Mouse (Mus musculus): Measurements from ENCODE around the gene Pycard. TPM values are rescaled to one million over a fixed set of nuclear protein-coding genes. Genes with fewer than 3 reads are reported as not detected.
"Not testable (repeated sequence)": the region's sequence is repeated elsewhere in the genome, so short reads cannot be mapped to it uniquely, and the experiment has no call there.

Gene Pycard
- total RNA-seq (2014; rRNA removed) = 8.1 and 12.1 TPM in 2 replicates
- polyA plus RNA-seq (2015; fragmentation: Nextera tagmentation; extraction: Ambion mirVana) = 7.4 and 8.5 TPM in 2 replicates

- Histone ChIP-seq H3K4me2 (ENCODE audit: low read depth) (peak within 1 kb of the TSS; percentile 35), H3K4me3 (ENCODE audit: low read depth, low read length) (no peak within 1 kb of the TSS), H3K27me3 (ENCODE audit: insufficient read depth, low read length) (no peaks in the 10 kb centered on the region), H3K36me3 (ENCODE audit: insufficient read depth) (peaks cover 14% of the 10 kb centered on the region), H3K27ac (ENCODE audit: low read depth, low read length) (no peak within 1 kb of the TSS), H3K9me3 (ENCODE audit: low read length) (no peaks in the 10 kb centered on the region), H3K9ac (no peak within 1 kb of the TSS), H3K4me1 (ENCODE audit: insufficient read depth) (peaks cover 5% of the 10 kb centered on the region; the same call in 1 of the 2 replicates)
- no peak for TF ChIP-seq CTCF (IDR thresholded peaks at IDR 0.05; ENCODE audit: low read depth)
- WGBS = 22% methylated on average over 18 of the region's 18 CpGs
- no peak for DNase-seq
- peak; percentile 32; the same call in 1 of the 2 replicates for ATAC-seq
Observed at GRCm38 (mm10) chr7:127993341-127993977, at the start of gene Pycard. Gene Pycard (minus strand): TSS chr7:127993867.

GRCm38 (mm10) chr7:128042161-128042820 is 48.6 kb upstream of the Pycard start:
- DNase-seq; ATAC-seq; H3K4me3 ChIP-seq (ENCODE audit: low read depth, low read length); H3K27me3 ChIP-seq (ENCODE audit: insufficient read depth, low read length); H3K9ac ChIP-seq; H3K36me3 ChIP-seq (ENCODE audit: insufficient read depth); H3K27ac ChIP-seq (ENCODE audit: low read depth, low read length); H3K9me3 ChIP-seq (ENCODE audit: low read length); H3K4me1 ChIP-seq (ENCODE audit: insufficient read depth); H3K4me2 ChIP-seq (ENCODE audit: low read depth): not testable (repeated sequence)
- 86% methylated on average over 15 of the region's 15 CpGs for WGBS

- Histone ChIP-seq H3K36me3 (ENCODE audit: insufficient read depth) (no peaks in the 10 kb centered on the region), H3K4me3 (ENCODE audit: low read depth, low read length) (no peak overlapping the region), H3K9me3 (ENCODE audit: low read length) (no peaks in the 10 kb centered on the region), H3K27ac (ENCODE audit: low read depth, low read length) (no peak overlapping the region), H3K9ac (no peak overlapping the region), H3K4me1 (ENCODE audit: insufficient read depth) (no peaks in the 10 kb centered on the region), H3K27me3 (ENCODE audit: insufficient read depth, low read length) (no peaks in the 10 kb centered on the region), H3K4me2 (ENCODE audit: low read depth) (no peak overlapping the region)
- ATAC-seq (no peak), DNase-seq (no peak)
- WGBS = 92% methylated on average over 4 of the region's 4 CpGs
- no peak for TF ChIP-seq CTCF (IDR thresholded peaks at IDR 0.05; ENCODE audit: low read depth)
Observed at GRCm38 (mm10) chr7:128033616-128034015, 39.9 kb upstream of the Pycard start.

- Histone ChIP-seq H3K9me3 (ENCODE audit: low read length) (no peaks in the 10 kb centered on the region), H3K4me1 (ENCODE audit: insufficient read depth) (no peaks in the 10 kb centered on the region), H3K27ac (ENCODE audit: low read depth, low read length) (no peak overlapping the region), H3K4me3 (ENCODE audit: low read depth, low read length) (no peak overlapping the region), H3K9ac (no peak overlapping the region), H3K27me3 (ENCODE audit: insufficient read depth, low read length) (no peaks in the 10 kb centered on the region), H3K36me3 (ENCODE audit: insufficient read depth) (no peaks in the 10 kb centered on the region), H3K4me2 (ENCODE audit: low read depth) (no peak overlapping the region)
- DNase-seq (no peak), ATAC-seq (no peak)
- 91% methylated on average over 3 of the region's 3 CpGs for WGBS
- no peak for TF ChIP-seq CTCF (IDR thresholded peaks at IDR 0.05; ENCODE audit: low read depth)
Observed at GRCm38 (mm10) chr7:128032989-128033293, 39.3 kb upstream of the Pycard start.

- no peak overlapping the region for H3K4me2 ChIP-seq (ENCODE audit: low read depth)
- no peak for ATAC-seq
- H3K27me3 ChIP-seq (ENCODE audit: insufficient read depth, low read length) = no peaks in the 10 kb centered on the region
- no peak overlapping the region for H3K4me3 ChIP-seq (ENCODE audit: low read depth, low read length)
- TF ChIP-seq CTCF (IDR thresholded peaks at IDR 0.05; ENCODE audit: low read depth) = no peak
- no peaks in the 10 kb centered on the region for H3K36me3 ChIP-seq (ENCODE audit: insufficient read depth)
- WGBS = 86% methylated on average over 5 of the region's 5 CpGs
- no peak overlapping the region for H3K9ac ChIP-seq
- H3K27ac ChIP-seq (ENCODE audit: low read depth, low read length) = no peak overlapping the region
- DNase-seq = no peak
- H3K4me1 ChIP-seq (ENCODE audit: insufficient read depth) = no peaks in the 10 kb centered on the region
- H3K9me3 ChIP-seq (ENCODE audit: low read length) = no peaks in the 10 kb centered on the region
Observed at GRCm38 (mm10) chr7:128032290-128032988, 38.8 kb upstream of the Pycard start.

- no peaks in the 10 kb centered on the region for H3K27me3 ChIP-seq (ENCODE audit: insufficient read depth, low read length)
- 38% methylated on average over 9 of the region's 9 CpGs for WGBS
- no peaks in the 10 kb centered on the region for H3K9me3 ChIP-seq (ENCODE audit: low read length)
- no peak overlapping the region for H3K27ac ChIP-seq (ENCODE audit: low read depth, low read length)
- DNase-seq = peak; percentile 21
- peak; percentile 60; the same call in 1 of the 2 replicates for ATAC-seq
- no peaks in the 10 kb centered on the region for H3K4me1 ChIP-seq (ENCODE audit: insufficient read depth)
- H3K9ac ChIP-seq = no peak overlapping the region
- no peak overlapping the region for H3K4me2 ChIP-seq (ENCODE audit: low read depth)
- H3K4me3 ChIP-seq (ENCODE audit: low read depth, low read length) = no peak overlapping the region
- no peaks in the 10 kb centered on the region for H3K36me3 ChIP-seq (ENCODE audit: insufficient read depth)
- no peak for TF ChIP-seq CTCF (IDR thresholded peaks at IDR 0.05; ENCODE audit: low read depth)
Observed at GRCm38 (mm10) chr7:128031403-128031976, 37.8 kb upstream of the Pycard start.

GRCm38 (mm10) chr7:128025381-128025780 is 31.7 kb upstream of the Pycard start:
- Histone ChIP-seq H3K27me3 (ENCODE audit: insufficient read depth, low read length) (no peaks in the 10 kb centered on the region), H3K27ac (ENCODE audit: low read depth, low read length) (no peak overlapping the region), H3K9ac (no peak overlapping the region), H3K4me3 (ENCODE audit: low read depth, low read length) (no peak overlapping the region), H3K9me3 (ENCODE audit: low read length) (no peaks in the 10 kb centered on the region), H3K4me1 (ENCODE audit: insufficient read depth) (no peaks in the 10 kb centered on the region), H3K4me2 (ENCODE audit: low read depth) (no peak overlapping the region), H3K36me3 (ENCODE audit: insufficient read depth) (no peaks in the 10 kb centered on the region)
- no peak for ATAC-seq
- no peak for TF ChIP-seq CTCF (IDR thresholded peaks at IDR 0.05; ENCODE audit: low read depth)
- no peak for DNase-seq
- WGBS = 82% methylated on average over 4 of the region's 4 CpGs

Measured in forebrain, postnatal 0 days (tissue).